In genomic region chr9:66240493-66240892, GRCm38 (mm10) we compare ENCODE assay signal across 11 mouse cellular contexts.
DNase-seq lines count a peak whose midpoint lies in the region; ATAC-seq lines count a peak whose summit lies in the region.
"Had no signal": no experiment of that assay in that cellular context is flagged by ENCODE, and none has a peak within 500 bp of the region (broad histone marks: within the 10 kb centered on the region; RNA-seq: fewer than 3 reads in every experiment).

No protein-coding gene starts in this region.

- peak; percentile 67 for DNase-seq in gastrocnemius, postnatal 25 days
- peak; percentile 10 for DNase-seq in splenic B cell, adult 2 months (ENCODE audit: low read depth, low spot score)
- DNase-seq in layer of hippocampus, adult 8-10 months (ENCODE audit: low spot score in 2 of 2), result no peak

- H3K9ac ChIP-seq in midbrain, embryonic 16.5 days (ENCODE audit: low read depth, low read length), result no peak overlapping the region
- H3K9ac ChIP-seq: forebrain, postnatal 0 days; hindbrain, embryonic 12.5 days; liver, embryonic 14.5 days; neural tube, embryonic 13.5 days had no signal

- H3K4me1 ChIP-seq in megakaryocyte, embryonic 14.5 days, result peaks cover 68% of the 10 kb centered on the region
- peaks cover 40% of the 10 kb centered on the region for H3K4me1 ChIP-seq in brown adipose tissue, adult 24 weeks (ENCODE audit: control insufficient read depth, insufficient read depth, insufficient read length, low read length)
- H3K4me1 ChIP-seq in midbrain, embryonic 16.5 days (ENCODE audit: control insufficient read depth, insufficient read depth, low read length), result no peaks in the 10 kb centered on the region
- H3K4me1 ChIP-seq: neural tube, embryonic 13.5 days had no signal

- peak overlapping the region; percentile 38 for H3K4me3 ChIP-seq in megakaryocyte, embryonic 14.5 days (replicated peaks)
- no peak overlapping the region for H3K4me3 ChIP-seq in brown adipose tissue, adult 24 weeks (ENCODE audit: insufficient read depth, low read depth, low read length)
- no peak overlapping the region for H3K4me3 ChIP-seq in midbrain, embryonic 16.5 days (ENCODE audit: low read depth, low read length)
- H3K4me3 ChIP-seq: hindbrain, embryonic 12.5 days; neural tube, embryonic 13.5 days had no signal

- H3K27me3 ChIP-seq in megakaryocyte, embryonic 14.5 days (replicated peaks), result peaks cover 18% of the 10 kb centered on the region
- H3K27me3 ChIP-seq in splenic B cell, adult 2 months (ENCODE audit: control insufficient read depth, insufficient read depth, low read length, poor library complexity, severe bottlenecking), result no peaks in the 10 kb centered on the region
- H3K27me3 ChIP-seq in midbrain, embryonic 16.5 days (ENCODE audit: control insufficient read depth, insufficient read depth, low read depth, low read length), result no peaks in the 10 kb centered on the region
- H3K27me3 ChIP-seq: hindbrain, embryonic 12.5 days; neural tube, embryonic 13.5 days had no signal

- H3K9me3 ChIP-seq in megakaryocyte, embryonic 14.5 days, result peaks cover 5% of the 10 kb centered on the region
- H3K9me3 ChIP-seq in midbrain, embryonic 16.5 days (replicated peaks; ENCODE audit: control insufficient read depth, low read length, poor library complexity, severe bottlenecking), result no peaks in the 10 kb centered on the region
- H3K9me3 ChIP-seq: hindbrain, embryonic 12.5 days; neural tube, embryonic 13.5 days had no signal

- H3K4me2 ChIP-seq in midbrain, embryonic 16.5 days (ENCODE audit: low read length), result no peak overlapping the region
- H3K4me2 ChIP-seq: hindbrain, embryonic 12.5 days; neural tube, embryonic 13.5 days had no signal

- peaks cover under 1% of the 10 kb centered on the region for H3K36me3 ChIP-seq in megakaryocyte, embryonic 14.5 days (replicated peaks; ENCODE audit: low read length)
- no peaks in the 10 kb centered on the region for H3K36me3 ChIP-seq in splenic B cell, adult 2 months (ENCODE audit: control insufficient read depth, insufficient read depth, low read length, poor library complexity, severe bottlenecking)
- no peaks in the 10 kb centered on the region for H3K36me3 ChIP-seq in midbrain, embryonic 16.5 days (ENCODE audit: control insufficient read depth, insufficient read depth, low read length)
- H3K36me3 ChIP-seq: hindbrain, embryonic 12.5 days; neural tube, embryonic 13.5 days had no signal

- no peak for ATAC-seq in megakaryocyte, adult 5-6 weeks (ENCODE audit: poor library complexity, severe bottlenecking)
- no peak for ATAC-seq in midbrain, embryonic 16.5 days
- ATAC-seq: forebrain, postnatal 0 days had no signal

- peak overlapping the region; percentile 6; the same call in 1 of the 2 replicates for H3K27ac ChIP-seq in brown adipose tissue, adult 24 weeks (replicated peaks; ENCODE audit: low read depth, low read length)
- H3K27ac ChIP-seq in midbrain, embryonic 16.5 days (ENCODE audit: low read length), result no peak overlapping the region
- H3K27ac ChIP-seq: hindbrain, embryonic 12.5 days; liver, embryonic 14.5 days; neural tube, embryonic 13.5 days had no signal

- 68% methylated on average over 4 of the region's 4 CpGs for WGBS in midbrain, embryonic 16.5 days

Comparison
In these comparisons a context has a peak if more than half of its experiments do, and no peak if none do; other contexts are left out.
1. DNase-seq: peak in gastrocnemius, postnatal 25 days (single experiment) and splenic B cell, adult 2 months (single experiment); none in layer of hippocampus, adult 8-10 months (0 of 2).